Mouse (Mus musculus) brain, embryonic 14.5 days (tissue): ENCODE measurements around the gene Camta1.

ENCODE experiments used
- CTCF ChIP-seq: fragments of 200-500 bp; IDR thresholded peaks from 2 replicates; pipeline ENCODE4 v1.5.1; 2012; ENCODE audit warnings: inconsistent platforms, mild to moderate bottlenecking, moderate library complexity, borderline replicate concordance; ENCODE audit not compliant: insufficient read depth, insufficient read length; ENCODE audit errors: extremely low read depth
- POLR2A ChIP-seq: fragments of 200-500 bp; IDR thresholded peaks from 2 replicates; pipeline ENCODE4 v1.6.1; 2012; ENCODE audit warnings: mild to moderate bottlenecking, inconsistent platforms, borderline replicate concordance; ENCODE audit not compliant: poor library complexity, insufficient read depth, insufficient read length, severe bottlenecking; ENCODE audit errors: extremely low read depth

GRCm38 (mm10) chr4:151702463-151702862 is 159.2 kb downstream of the Camta1 start:
- TF ChIP-seq CTCF (no peak), POLR2A (no peak)
